Mouse (Mus musculus): ENCODE measurements around the gene Pappa. TPM values are rescaled to one million over a fixed set of nuclear protein-coding genes. Genes with fewer than 3 reads are reported as not detected.

The Pappa gene
- total and polyA plus RNA-seq, 3 experiments = not detected

GRCm38 (mm10) chr4:65289247-65289646 lies 165.3 kb downstream of the Pappa start:
- no peak for DNase-seq (ENCODE audit: low read depth, low spot score)
- H3K4me1 ChIP-seq (ENCODE audit: control insufficient read depth in 1 of 2, insufficient read depth in 2 of 2, low read length in 2 of 2) = peaks cover 2% of the 10 kb centered on the region in 2 experiments; a peak in 2 of 4 replicates
- H3K27ac ChIP-seq (ENCODE audit: control insufficient read depth, low read depth, low read length) = no peak overlapping the region

GRCm38 (mm10) chr4:65295741-65296140 lies 171.8 kb downstream of the Pappa start:
- no peaks in the 10 kb centered on the region for H3K4me1 ChIP-seq (ENCODE audit: control insufficient read depth in 1 of 2, insufficient read depth in 2 of 2, low read length in 2 of 2)
- no peaks in the 10 kb centered on the region for H3K36me3 ChIP-seq (ENCODE audit: control insufficient read depth in 1 of 2, insufficient read depth in 2 of 2, low read length in 2 of 2)
- H3K79me2 ChIP-seq (ENCODE audit: control insufficient read depth, insufficient read depth, low read length, poor library complexity) = no peaks in the 10 kb centered on the region
- no peak for DNase-seq (ENCODE audit: low read depth, low spot score)
- H3K27me3 ChIP-seq (ENCODE audit: control insufficient read depth in 1 of 2, insufficient read depth in 2 of 2, low read length in 2 of 2) = no peaks in the 10 kb centered on the region
- no peaks in the 10 kb centered on the region for H3K9me3 ChIP-seq (replicated peaks; ENCODE audit: insufficient read depth, low read length)
- no peak overlapping the region for H3K27ac ChIP-seq (ENCODE audit: control insufficient read depth, low read depth, low read length)
- H3K4me3 ChIP-seq (ENCODE audit: control insufficient read depth in 1 of 2, insufficient read depth in 1 of 2, low read depth in 2 of 2, low read length in 2 of 2) = no peak overlapping the region
- H3K9ac ChIP-seq (ENCODE audit: control insufficient read depth, low read depth, low read length, poor library complexity, severe bottlenecking) = no peak overlapping the region
- TF ChIP-seq SMC3 (IDR thresholded peaks at IDR 0.05; ENCODE audit: low read depth, low read length) (no peak), ZC3H11A (IDR thresholded peaks at IDR 0.05; ENCODE audit: low read depth, low read length) (no peak), MAFK (IDR thresholded peaks at IDR 0.05; ENCODE audit: borderline replicate concordance, low read depth, low read length) (no peak), MXI1 (IDR thresholded peaks at IDR 0.05; ENCODE audit: low read depth, low read length) (no peak), GABPA (IDR thresholded peaks at IDR 0.05; ENCODE audit: low read depth, low read length) (no peak), TCF12 (IDR thresholded peaks at IDR 0.05; ENCODE audit: low read depth, low read length) (no peak)

More at GRCm38 (mm10) chr4:65289247-65289646, 165.3 kb downstream of the Pappa start:
- no peaks in the 10 kb centered on the region for H3K27me3 ChIP-seq (ENCODE audit: control insufficient read depth in 1 of 2, insufficient read depth in 2 of 2, low read length in 2 of 2)
- no peaks in the 10 kb centered on the region for H3K9me3 ChIP-seq (replicated peaks; ENCODE audit: insufficient read depth, low read length)
- no peak overlapping the region for H3K4me3 ChIP-seq (ENCODE audit: control insufficient read depth in 1 of 2, insufficient read depth in 1 of 2, low read depth in 2 of 2, low read length in 2 of 2)
- peaks cover 0 to 2% of the 10 kb centered on the region in 2 experiments; a peak in 1 of 4 replicates for H3K36me3 ChIP-seq (ENCODE audit: control insufficient read depth in 1 of 2, insufficient read depth in 2 of 2, low read length in 2 of 2)
- no peak overlapping the region for H3K9ac ChIP-seq (ENCODE audit: control insufficient read depth, low read depth, low read length, poor library complexity, severe bottlenecking)
- H3K79me2 ChIP-seq (ENCODE audit: control insufficient read depth, insufficient read depth, low read length, poor library complexity) = no peaks in the 10 kb centered on the region
- TF ChIP-seq NRF1 (IDR thresholded peaks at IDR 0.05; ENCODE audit: insufficient read depth, low read depth, low read length, poor library complexity, severe bottlenecking) = no peak
- TF ChIP-seq POLR2AphosphoS2 (IDR thresholded peaks at IDR 0.05; ENCODE audit: low read length) = no peak
- TF ChIP-seq MYC (IDR thresholded peaks at IDR 0.05; ENCODE audit: low read depth, low read length) = no peak
- TF ChIP-seq MEF2A (IDR thresholded peaks at IDR 0.05; ENCODE audit: extremely low read depth, insufficient replicate concordance, low read depth, low read length, poor library complexity, severe bottlenecking) = no peak
- TF ChIP-seq ETS1 (IDR thresholded peaks at IDR 0.05; ENCODE audit: low read depth, low read length) = no peak
- TF ChIP-seq CTCF (IDR thresholded peaks at IDR 0.05 in 2 of 3, conservative IDR thresholded peaks at IDR 0.05 in 1 of 3; ENCODE audit: control insufficient read depth in 1 of 3, insufficient read depth in 1 of 3, low read depth in 2 of 3, low read length in 3 of 3, poor library complexity in 1 of 3, severe bottlenecking in 1 of 3) = no peak
- no peak for TF ChIP-seq MAX (IDR thresholded peaks at IDR 0.05; ENCODE audit: low read length)
- no peak for TF ChIP-seq GABPA (IDR thresholded peaks at IDR 0.05; ENCODE audit: low read depth, low read length)
- no peak for TF ChIP-seq NELFE (IDR thresholded peaks at IDR 0.05; ENCODE audit: low read depth, low read length)
- no peak for TF ChIP-seq GATA1 (IDR thresholded peaks at IDR 0.05; ENCODE audit: low read depth, low read length)
- TF ChIP-seq ZMIZ1 (IDR thresholded peaks at IDR 0.05; ENCODE audit: low read depth, low read length) = no peak
- no peak for TF ChIP-seq ELF1 (IDR thresholded peaks at IDR 0.05; ENCODE audit: low read depth, low read length)
- no peak for TF ChIP-seq MAFK (IDR thresholded peaks at IDR 0.05; ENCODE audit: borderline replicate concordance, low read depth, low read length)
- TF ChIP-seq RAD21 (IDR thresholded peaks at IDR 0.05; ENCODE audit: low read depth, low read length) = no peak
- no peak for TF ChIP-seq TBP (IDR thresholded peaks at IDR 0.05; ENCODE audit: low read depth, low read length)
- TF ChIP-seq HCFC1 (IDR thresholded peaks at IDR 0.05; ENCODE audit: low read depth, low read length) = no peak
